Mouse (Mus musculus): Measurements from ENCODE around the gene Gramd4.

GRCm38 (mm10) chr15:86150593-86150992, 93.1 kb downstream of the Gramd4 start:
- TF ChIP-seq POLR2AphosphoS5 (IDR thresholded peaks at IDR 0.05; ENCODE audit: insufficient replicate concordance, low read depth, low read length) (no peak), GATA1 (IDR thresholded peaks at IDR 0.05; ENCODE audit: borderline replicate concordance, low read length) (no peak), TAL1 (conservative IDR thresholded peaks at IDR 0.05; ENCODE audit: low read depth, low read length) (no peak)

Data from G1E (cell line).